Mouse (Mus musculus) bone marrow, adult 2 months (tissue): Measurements from ENCODE around the gene Gtpbp1.

Experiments
- CTCF ChIP-seq: fragments of 200-500 bp; IDR thresholded peaks from 2 replicates; pipeline ENCODE4 v1.5.1; 2011; ENCODE audit warnings: low read length, control low read depth; ENCODE audit not compliant: control insufficient read depth, insufficient read depth
- POLR2A ChIP-seq: fragments of 200-500 bp; IDR thresholded peaks from 2 replicates; pipeline ENCODE4 v1.6.1; 2011; ENCODE audit warnings: low read depth, mild to moderate bottlenecking, control low read depth, low read length, borderline replicate concordance; ENCODE audit not compliant: control insufficient read depth

DNA sequence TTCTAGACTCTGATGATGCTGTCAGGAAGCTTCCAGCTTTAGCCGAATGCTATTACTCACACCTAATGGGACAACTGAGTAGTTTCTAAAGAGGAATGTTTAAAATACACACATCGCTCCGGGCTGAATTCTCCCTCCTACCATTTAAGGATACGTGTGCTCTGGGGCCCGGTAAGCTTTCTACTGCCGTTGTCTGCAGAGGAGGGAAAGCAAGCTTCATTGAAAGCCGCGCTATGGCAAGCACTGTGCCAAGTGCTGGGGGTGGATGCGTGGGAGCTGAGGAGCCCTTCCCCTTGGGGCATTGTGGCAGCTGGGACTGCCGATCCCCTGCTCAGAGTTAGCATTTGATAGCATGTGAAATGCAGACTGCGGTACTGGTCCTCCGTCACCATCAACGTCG, 34.2 kb upstream of the Gtpbp1 start:
- TF ChIP-seq CTCF (no peak), POLR2A (no peak)
